Mouse (Mus musculus) heart, adult 10 weeks (tissue): Measurements from ENCODE around the gene Taf1d. TPM values are rescaled to one million over a fixed set of nuclear protein-coding genes. Genes with fewer than 3 reads are reported as not detected.

Experiments used
- polyA plus RNA-seq: library from polyadenylated mRNA; stranded (reverse); fragments of 350-450 nt; fragmentation: Illumina TruSeq; extraction: RNeasy Lipid Tissue Mini Kit (QIAGEN cat#74804); gene quantifications from one replicate; pipeline ENCODE4 v1.2.3, GENCODE M21; 2014; ENCODE audit warnings: low read depth, low replicate concordance

The Taf1d gene
- 16.1 TPM for polyA plus RNA-seq

GRCm38 (mm10) chr9:15305503-15306397 is at the start of gene Taf1d:
Gene Taf1d, plus strand, starts transcription at chr9:15306214.

GRCm38 (mm10) chr9:15279649-15280490 is 26.1 kb upstream of the Taf1d start, which contains the start of gene Med17:
Gene Med17, minus strand, starts transcription at chr9:15279931.

GRCm38 (mm10) chr9:15306398-15307119 is 545 bp downstream of the Taf1d start, which contains the start of gene 4931406C07Rik:
Gene 4931406C07Rik, minus strand, starts transcription at chr9:15306448.

DNA sequence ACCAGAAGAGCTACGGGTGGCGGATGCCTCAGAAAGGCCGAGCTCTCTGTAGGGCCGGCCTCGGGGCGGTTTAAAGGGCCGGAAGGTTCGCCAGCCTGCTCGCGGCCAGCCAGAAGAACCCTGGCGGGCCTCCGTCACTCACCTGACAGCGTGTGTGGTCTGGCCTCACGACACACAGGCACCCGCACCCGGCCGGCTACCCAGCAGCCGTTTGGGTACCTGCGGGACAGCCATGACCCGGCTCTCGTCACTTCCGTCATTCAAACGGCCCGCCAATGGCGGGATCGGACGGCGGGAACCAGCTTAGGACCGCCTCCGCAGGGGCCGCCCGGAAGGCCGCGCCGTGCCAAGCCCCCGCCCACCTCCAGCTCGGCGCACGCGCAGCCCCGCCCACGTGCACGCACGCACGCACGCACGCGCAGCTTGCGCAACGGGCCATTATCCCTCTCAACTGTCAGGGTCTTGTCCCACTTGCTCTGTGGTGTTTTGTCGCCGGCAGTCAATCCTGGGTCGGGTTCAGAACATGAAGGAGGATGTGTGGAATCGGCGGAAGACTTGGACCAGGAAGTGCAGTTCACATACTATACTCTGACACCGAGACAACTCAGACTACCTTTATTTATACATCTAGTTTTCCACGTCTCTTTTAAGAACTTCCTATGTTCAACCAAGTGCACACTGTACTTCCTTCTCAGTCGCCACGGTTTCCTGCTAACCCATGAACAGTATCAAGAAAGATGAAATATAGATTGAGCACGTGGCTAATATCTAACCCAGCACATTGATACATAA is 51.7 kb downstream of the Taf1d start, which contains the start of gene Cep295:
TSS of gene Cep295 (minus strand) at position 305 of the 792 bp plus-strand sequence.

Other genes with a start within 250 kb of the Taf1d start
- gene Hephl1, start 194.1 kb upstream of the Taf1d start, polyA plus RNA-seq = 0.08 TPM
- 0.37 TPM for gene Vstm5, start 67.2 kb upstream of the Taf1d start, polyA plus RNA-seq
- gene Med17, start 26.3 kb upstream of the Taf1d start, polyA plus RNA-seq = 13.2 TPM
- gene 4931406C07Rik, start 234 bp downstream of the Taf1d start, polyA plus RNA-seq = 9.8 TPM
- 7.2 TPM for gene Cep295, start 51.6 kb downstream of the Taf1d start, polyA plus RNA-seq
- 25.9 TPM for gene Smco4, start 187.2 kb downstream of the Taf1d start, polyA plus RNA-seq